Mouse (Mus musculus): ENCODE measurements around the gene Gal3st3. TPM values are rescaled to one million over a fixed set of nuclear protein-coding genes. Genes with fewer than 3 reads are reported as not detected.

Gal3st3 gene
- 10.3 and 12.1 TPM in 2 replicates for polyA plus RNA-seq (2016; fragmentation: Nextera tagmentation; extraction: Ambion mirVana)

GRCm38 (mm10) chr19:5297903-5298800 lies at the start of gene Gal3st3:
Gal3st3 (plus strand) TSS chr19:5298331.
- Histone ChIP-seq H3K9me3 (no peaks in the 10 kb centered on the region), H3K4me3 (peak within 1 kb of the TSS; percentile 67), H3K27me3 (ENCODE audit: poor library complexity, severe bottlenecking) (no peaks in the 10 kb centered on the region; the same call in 1 of the 2 replicates), H3K36me3 (replicated peaks) (peaks cover 19% of the 10 kb centered on the region), H3K4me1 (peaks cover 50% of the 10 kb centered on the region), H3K27ac (peak within 1 kb of the TSS; percentile 89)
- 4% methylated on average over 32 of the region's 32 CpGs for WGBS
- DNase-seq (ENCODE audit: extremely low spot score, low spot score): peak; percentile 68

- Histone ChIP-seq H3K27ac (no peak overlapping the region), H3K36me3 (replicated peaks) (peaks cover 8% of the 10 kb centered on the region; the same call in 1 of the 2 replicates), H3K4me3 (no peak overlapping the region), H3K9me3 (no peaks in the 10 kb centered on the region), H3K4me1 (no peaks in the 10 kb centered on the region), H3K27me3 (ENCODE audit: poor library complexity, severe bottlenecking) (no peaks in the 10 kb centered on the region)
- DNase-seq (ENCODE audit: extremely low spot score, low spot score): no peak
- 56% methylated on average over 3 of the region's 3 CpGs for WGBS
These were observed 41.0 kb upstream of the Gal3st3 start for GRCm38 (mm10) chr19:5257140-5257539.

GRCm38 (mm10) chr19:5267015-5267414 lies 31.1 kb upstream of the Gal3st3 start:
- no peak overlapping the region for H3K27ac ChIP-seq
- 0 out of 2 replicates have a peak, but pooled peaks cover 2% of the 10 kb centered on the region for H3K36me3 ChIP-seq (replicated peaks)
- peaks cover 15% of the 10 kb centered on the region for H3K4me1 ChIP-seq
- 95% methylated on average over 5 of the region's 5 CpGs for WGBS
- H3K9me3 ChIP-seq: no peaks in the 10 kb centered on the region
- no peaks in the 10 kb centered on the region for H3K27me3 ChIP-seq (ENCODE audit: poor library complexity, severe bottlenecking)
- H3K4me3 ChIP-seq: no peak overlapping the region
- DNase-seq (ENCODE audit: extremely low spot score, low spot score): no peak

GRCm38 (mm10) chr19:5268017-5268416 lies 30.1 kb upstream of the Gal3st3 start:
- no peaks in the 10 kb centered on the region for H3K27me3 ChIP-seq (ENCODE audit: poor library complexity, severe bottlenecking)
- no peak overlapping the region for H3K27ac ChIP-seq
- H3K9me3 ChIP-seq: no peaks in the 10 kb centered on the region
- no peak for DNase-seq (ENCODE audit: extremely low spot score, low spot score)
- H3K36me3 ChIP-seq (replicated peaks): 0 out of 2 replicates have a peak, but pooled peaks cover 2% of the 10 kb centered on the region
- H3K4me3 ChIP-seq: no peak overlapping the region
- peaks cover 21% of the 10 kb centered on the region for H3K4me1 ChIP-seq

- no peaks in the 10 kb centered on the region for H3K27me3 ChIP-seq (ENCODE audit: poor library complexity, severe bottlenecking)
- H3K36me3 ChIP-seq (replicated peaks): peaks cover 5% of the 10 kb centered on the region
- DNase-seq (ENCODE audit: extremely low spot score, low spot score): no peak
- 87% methylated on average over 3 of the region's 3 CpGs for WGBS
- H3K9me3 ChIP-seq: no peaks in the 10 kb centered on the region
- H3K27ac ChIP-seq: no peak overlapping the region
- H3K4me1 ChIP-seq: peaks cover 28% of the 10 kb centered on the region
- no peak overlapping the region for H3K4me3 ChIP-seq
These were observed 29.3 kb upstream of the Gal3st3 start for GRCm38 (mm10) chr19:5268875-5269274.

GRCm38 (mm10) chr19:5269392-5269791 lies 28.7 kb upstream of the Gal3st3 start:
- peaks cover 32% of the 10 kb centered on the region for H3K4me1 ChIP-seq
- no peak overlapping the region for H3K4me3 ChIP-seq
- no peak overlapping the region for H3K27ac ChIP-seq
- 91% methylated on average over 5 of the region's 5 CpGs for WGBS
- peaks cover 10% of the 10 kb centered on the region for H3K36me3 ChIP-seq (replicated peaks)
- DNase-seq (ENCODE audit: extremely low spot score, low spot score): no peak
- no peaks in the 10 kb centered on the region for H3K9me3 ChIP-seq
- no peaks in the 10 kb centered on the region for H3K27me3 ChIP-seq (ENCODE audit: poor library complexity, severe bottlenecking)

GRCm38 (mm10) chr19:5271430-5271829 lies 26.7 kb upstream of the Gal3st3 start:
- Histone ChIP-seq H3K27ac (no peak overlapping the region), H3K9me3 (no peaks in the 10 kb centered on the region), H3K27me3 (ENCODE audit: poor library complexity, severe bottlenecking) (no peaks in the 10 kb centered on the region), H3K4me1 (peaks cover 32% of the 10 kb centered on the region), H3K36me3 (replicated peaks) (peaks cover 31% of the 10 kb centered on the region), H3K4me3 (peak overlapping the region; percentile 96; the same call in 1 of the 2 replicates)
- 61% methylated on average over 1 of the region's 1 CpGs for WGBS
- DNase-seq (ENCODE audit: extremely low spot score, low spot score): no peak

- peak; percentile 49 for DNase-seq (ENCODE audit: extremely low spot score, low spot score)
- Histone ChIP-seq H3K4me1 (peaks cover 32% of the 10 kb centered on the region), H3K9me3 (no peaks in the 10 kb centered on the region; the same call in 1 of the 2 replicates), H3K4me3 (peak overlapping the region; percentile 96), H3K27ac (peak overlapping the region; percentile 94), H3K36me3 (replicated peaks) (peaks cover 38% of the 10 kb centered on the region), H3K27me3 (ENCODE audit: poor library complexity, severe bottlenecking) (no peaks in the 10 kb centered on the region)
- under 1% methylated on average over 30 of the region's 30 CpGs for WGBS
These were observed 25.8 kb upstream of the Gal3st3 start for GRCm38 (mm10) chr19:5272326-5272795.

- under 1% methylated on average over 94 of the region's 97 CpGs for WGBS
- Histone ChIP-seq H3K27me3 (ENCODE audit: poor library complexity, severe bottlenecking) (no peaks in the 10 kb centered on the region), H3K27ac (peak within 1 kb of the TSS; percentile 94), H3K4me3 (peak within 1 kb of the TSS; percentile 96), H3K9me3 (no peaks in the 10 kb centered on the region; the same call in 1 of the 2 replicates), H3K4me1 (peaks cover 32% of the 10 kb centered on the region), H3K36me3 (replicated peaks) (peaks cover 45% of the 10 kb centered on the region)
- DNase-seq (ENCODE audit: extremely low spot score, low spot score): peak; percentile 81
These were observed 25.1 kb upstream of the Gal3st3 start, which contains the start of gene Pacs1 for GRCm38 (mm10) chr19:5272801-5273733. Pacs1 (minus strand) TSS chr19:5273119.

GRCm38 (mm10) chr19:5273916-5274315 lies 24.2 kb upstream of the Gal3st3 start:
- DNase-seq (ENCODE audit: extremely low spot score, low spot score): no peak
- no peaks in the 10 kb centered on the region for H3K27me3 ChIP-seq (ENCODE audit: poor library complexity, severe bottlenecking)
- peaks cover 32% of the 10 kb centered on the region for H3K4me1 ChIP-seq
- 75% methylated on average over 4 of the region's 4 CpGs for WGBS
- no peaks in the 10 kb centered on the region; the same call in 1 of the 2 replicates for H3K9me3 ChIP-seq
- H3K27ac ChIP-seq: peak overlapping the region; percentile 94
- H3K36me3 ChIP-seq (replicated peaks): peaks cover 53% of the 10 kb centered on the region
- H3K4me3 ChIP-seq: peak overlapping the region; percentile 96; the same call in 1 of the 2 replicates

GRCm38 (mm10) chr19:5274641-5275040 lies 23.5 kb upstream of the Gal3st3 start:
- DNase-seq (ENCODE audit: extremely low spot score, low spot score): no peak
- H3K9me3 ChIP-seq: no peaks in the 10 kb centered on the region; the same call in 1 of the 2 replicates
- H3K4me1 ChIP-seq: peaks cover 32% of the 10 kb centered on the region
- no peaks in the 10 kb centered on the region for H3K27me3 ChIP-seq (ENCODE audit: poor library complexity, severe bottlenecking)
- H3K36me3 ChIP-seq (replicated peaks): peaks cover 61% of the 10 kb centered on the region
- WGBS: 95% methylated on average over 12 of the region's 13 CpGs
- H3K27ac ChIP-seq: no peak overlapping the region
- H3K4me3 ChIP-seq: no peak overlapping the region

- H3K9me3 ChIP-seq: no peaks in the 10 kb centered on the region; the same call in 1 of the 2 replicates
- H3K4me1 ChIP-seq: peaks cover 28% of the 10 kb centered on the region
- no peak overlapping the region for H3K27ac ChIP-seq
- WGBS: 95% methylated on average over 5 of the region's 5 CpGs
- H3K27me3 ChIP-seq (ENCODE audit: poor library complexity, severe bottlenecking): no peaks in the 10 kb centered on the region
- peaks cover 70% of the 10 kb centered on the region for H3K36me3 ChIP-seq (replicated peaks)
- H3K4me3 ChIP-seq: no peak overlapping the region
- no peak for DNase-seq (ENCODE audit: extremely low spot score, low spot score)
These were observed 22.4 kb upstream of the Gal3st3 start for GRCm38 (mm10) chr19:5275736-5276135.
